Mouse (Mus musculus): ENCODE measurements around the gene Slc17a3. TPM values are rescaled to one million over a fixed set of nuclear protein-coding genes. Genes with fewer than 3 reads are reported as not detected.

The Slc17a3 gene
- polyA plus RNA-seq, 1 experiment: not detected

DNA sequence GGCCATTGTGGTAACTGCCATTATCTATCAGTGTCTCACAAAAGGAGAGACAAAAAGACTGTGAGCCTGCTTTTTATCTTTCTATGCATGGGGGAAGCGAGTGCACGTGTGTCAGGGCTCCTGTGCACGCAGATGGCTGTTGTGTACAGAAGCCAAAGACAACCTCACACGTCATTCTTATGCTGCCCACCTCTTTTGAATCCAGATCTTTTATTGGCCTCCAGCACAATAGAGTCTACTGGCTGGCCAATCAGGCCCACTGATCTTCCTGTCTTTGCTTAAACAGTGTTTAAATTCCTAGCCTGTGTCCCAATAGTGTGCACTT, 54.0 kb downstream of the Slc17a3 start:
- no peaks in the 10 kb centered on the region for H3K36me3 ChIP-seq (replicated peaks; ENCODE audit: low read length)
- H3K4me1 ChIP-seq: peaks cover 20% of the 10 kb centered on the region
- H3K4me3 ChIP-seq (replicated peaks): no peak overlapping the region
- no peaks in the 10 kb centered on the region for H3K9me3 ChIP-seq
- H3K27me3 ChIP-seq (replicated peaks): no peaks in the 10 kb centered on the region
- TF ChIP-seq GATA1 (IDR thresholded peaks at IDR 0.05; ENCODE audit: borderline replicate concordance, low read length): no peak
- TF ChIP-seq FLI1 (IDR thresholded peaks at IDR 0.05; ENCODE audit: low read length): no peak

DNA sequence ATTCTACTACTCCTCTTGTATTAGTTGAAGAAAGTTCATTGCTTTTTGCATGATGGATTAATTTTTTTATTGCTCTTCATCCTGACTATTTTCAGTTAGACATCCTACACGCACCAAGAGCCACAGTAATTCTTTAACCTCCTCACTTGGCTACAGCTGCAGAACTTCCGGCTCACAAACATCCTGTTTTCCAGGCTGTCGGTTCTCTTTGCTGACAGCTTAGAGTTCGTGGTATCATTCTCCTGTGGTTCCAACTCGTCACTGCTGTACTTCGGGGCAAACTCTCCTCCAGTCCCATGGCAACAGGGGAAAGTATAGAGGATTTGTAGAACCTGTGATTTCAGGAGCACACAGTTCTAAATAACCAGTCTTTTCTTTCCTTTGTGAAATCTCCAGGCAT, 59.0 kb downstream of the Slc17a3 start:
- H3K36me3 ChIP-seq (replicated peaks; ENCODE audit: low read length): no peaks in the 10 kb centered on the region
- H3K9me3 ChIP-seq: no peaks in the 10 kb centered on the region
- no peak for TF ChIP-seq FLI1 (IDR thresholded peaks at IDR 0.05; ENCODE audit: low read length)
- TF ChIP-seq GATA1 (IDR thresholded peaks at IDR 0.05; ENCODE audit: borderline replicate concordance, low read length): no peak
- H3K27me3 ChIP-seq (replicated peaks): peaks cover 2% of the 10 kb centered on the region
- H3K4me1 ChIP-seq: peaks cover 21% of the 10 kb centered on the region
- H3K4me3 ChIP-seq (replicated peaks): no peak overlapping the region

DNA sequence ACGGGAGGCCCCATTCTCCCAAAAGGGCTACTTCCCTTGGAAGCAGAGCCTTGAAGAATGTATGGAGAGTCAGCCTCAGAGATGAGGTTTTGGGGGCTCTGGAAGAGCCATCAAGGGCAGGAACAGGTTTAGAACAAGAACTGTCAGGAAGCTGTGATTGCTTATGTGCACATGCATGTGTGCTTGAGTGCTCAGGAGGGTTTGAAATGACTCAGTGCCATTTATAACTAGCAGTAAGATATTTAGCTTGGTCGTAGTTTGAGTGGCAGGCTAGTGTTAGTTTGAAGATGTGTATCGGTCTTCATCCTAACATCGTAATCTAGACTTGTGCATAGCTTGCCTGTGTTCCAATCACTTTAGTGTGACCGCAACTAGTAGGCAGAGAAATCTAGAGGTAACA, 67.7 kb downstream of the Slc17a3 start:
- Histone ChIP-seq H3K9me3 (no peaks in the 10 kb centered on the region), H3K27me3 (replicated peaks) (no peaks in the 10 kb centered on the region), H3K4me1 (peaks cover 35% of the 10 kb centered on the region), H3K4me3 (replicated peaks) (no peak overlapping the region), H3K36me3 (replicated peaks; ENCODE audit: low read length) (no peaks in the 10 kb centered on the region)
- TF ChIP-seq FLI1 (IDR thresholded peaks at IDR 0.05; ENCODE audit: low read length) (no peak), GATA1 (IDR thresholded peaks at IDR 0.05; ENCODE audit: borderline replicate concordance, low read length) (no peak)

DNA sequence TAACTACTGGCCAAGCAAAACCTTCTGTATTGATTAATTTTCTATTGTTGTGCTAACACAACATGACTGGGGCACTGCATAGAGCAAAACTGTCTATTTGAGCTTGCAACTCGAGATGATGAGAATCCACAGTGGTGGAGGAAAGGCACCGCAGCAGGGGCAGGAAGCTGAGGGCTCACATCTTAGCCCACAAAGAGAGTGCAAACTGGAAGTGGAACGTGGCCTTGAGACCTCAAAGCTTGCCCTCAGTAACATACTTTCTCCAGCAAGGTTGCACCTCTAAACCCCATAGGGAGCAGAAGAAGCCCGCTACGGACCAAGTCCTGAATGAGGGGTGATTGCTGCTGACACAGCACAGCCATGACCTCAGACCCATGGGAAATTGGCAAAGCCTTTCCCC, 70.9 kb downstream of the Slc17a3 start:
- TF ChIP-seq GATA1 (IDR thresholded peaks at IDR 0.05; ENCODE audit: borderline replicate concordance, low read length) (no peak), FLI1 (IDR thresholded peaks at IDR 0.05; ENCODE audit: low read length) (no peak)
- no peaks in the 10 kb centered on the region for H3K27me3 ChIP-seq (replicated peaks)

More for the DNA sequence above, 70.9 kb downstream of the Slc17a3 start:
- peaks cover 61% of the 10 kb centered on the region for H3K4me1 ChIP-seq
- H3K9me3 ChIP-seq: no peaks in the 10 kb centered on the region
- no peaks in the 10 kb centered on the region for H3K36me3 ChIP-seq (replicated peaks; ENCODE audit: low read length)
- no peak overlapping the region for H3K4me3 ChIP-seq (replicated peaks)

Other genes starting within 250 kb of the Slc17a3 start
- 1.1 and 1.9 TPM in 2 replicates for gene Hist1h2be, start 218.3 kb upstream of the Slc17a3 start, polyA plus RNA-seq (2012; ENCODE audit: insufficient read depth, low replicate concordance)
- gene Hist1h1e, start 216.9 kb upstream of the Slc17a3 start, polyA plus RNA-seq (2012; ENCODE audit: insufficient read depth, low replicate concordance): 4.7 and 22.2 TPM in 2 replicates
- 3.6 and 4.7 TPM in 2 replicates for gene Hist1h2ac, start 155.5 kb upstream of the Slc17a3 start, polyA plus RNA-seq (2012; ENCODE audit: insufficient read depth, low replicate concordance)
- gene Hist1h2bc, start 155.2 kb upstream of the Slc17a3 start, polyA plus RNA-seq (2012; ENCODE audit: insufficient read depth, low replicate concordance): 148 and 151 TPM in 2 replicates
- not detected in 2 replicates for gene Hist1h1t, start 143.6 kb upstream of the Slc17a3 start, polyA plus RNA-seq (2012; ENCODE audit: insufficient read depth, low replicate concordance)
- gene Hist1h4c, start 141.0 kb upstream of the Slc17a3 start, polyA plus RNA-seq (2012; ENCODE audit: insufficient read depth, low replicate concordance): 4.0 and 19.8 TPM in 2 replicates
- gene Hfe, start 128.6 kb upstream of the Slc17a3 start, polyA plus RNA-seq (2012; ENCODE audit: insufficient read depth, low replicate concordance): 10.7 TPM in 1 of 2 replicates, not detected in the other
- 353 and 402 TPM in 2 replicates for gene Hist1h1c, start 100.6 kb upstream of the Slc17a3 start, polyA plus RNA-seq (2012; ENCODE audit: insufficient read depth, low replicate concordance)
- gene Hist1h3c, start 93.8 kb upstream of the Slc17a3 start, polyA plus RNA-seq (2012; ENCODE audit: insufficient read depth, low replicate concordance): 12.6 TPM in 1 of 2 replicates, not detected in the other
- gene Hist1h2bb, start 92.7 kb upstream of the Slc17a3 start, polyA plus RNA-seq (2012; ENCODE audit: insufficient read depth, low replicate concordance): 7.4 TPM in 1 of 2 replicates, not detected in the other
- 16.0 and 17.5 TPM in 2 replicates for gene Hist1h2ab, start 88.3 kb upstream of the Slc17a3 start, polyA plus RNA-seq (2012; ENCODE audit: insufficient read depth, low replicate concordance)
- gene Hist1h3b, start 87.2 kb upstream of the Slc17a3 start, polyA plus RNA-seq (2012; ENCODE audit: insufficient read depth, low replicate concordance): 9.9 and 14.5 TPM in 2 replicates
- 17.4 and 40.7 TPM in 2 replicates for gene Hist1h4b, start 82.4 kb upstream of the Slc17a3 start, polyA plus RNA-seq (2012; ENCODE audit: insufficient read depth, low replicate concordance)
- gene Hist1h4a, start 78.2 kb upstream of the Slc17a3 start, polyA plus RNA-seq (2012; ENCODE audit: insufficient read depth, low replicate concordance): 30.3 and 45.4 TPM in 2 replicates
- gene Hist1h3a, start 77.0 kb upstream of the Slc17a3 start, polyA plus RNA-seq (2012; ENCODE audit: insufficient read depth, low replicate concordance): 6.6 and 7.4 TPM in 2 replicates
- 3.3 and 3.5 TPM in 2 replicates for gene Hist1h1a, start 75.8 kb upstream of the Slc17a3 start, polyA plus RNA-seq (2012; ENCODE audit: insufficient read depth, low replicate concordance)
- gene Trim38, start 69.5 kb upstream of the Slc17a3 start, polyA plus RNA-seq (2012; ENCODE audit: insufficient read depth, low replicate concordance): not detected in 2 replicates
- not detected in 2 replicates for gene Slc17a2, start 32.4 kb upstream of the Slc17a3 start, polyA plus RNA-seq (2012; ENCODE audit: insufficient read depth, low replicate concordance)
- not detected in 2 replicates for gene Slc17a1, start 28.3 kb downstream of the Slc17a3 start, polyA plus RNA-seq (2012; ENCODE audit: insufficient read depth, low replicate concordance)
- gene Slc17a4, start 75.6 kb downstream of the Slc17a3 start, polyA plus RNA-seq (2012; ENCODE audit: insufficient read depth, low replicate concordance): not detected in 2 replicates
- not detected in 2 replicates for gene Hist1h2ba, start 94.7 kb downstream of the Slc17a3 start, polyA plus RNA-seq (2012; ENCODE audit: insufficient read depth, low replicate concordance)
- gene Hist1h2aa, start 95.0 kb downstream of the Slc17a3 start, polyA plus RNA-seq (2012; ENCODE audit: insufficient read depth, low replicate concordance): not detected in 2 replicates
- not detected in 2 replicates for gene Scgn, start 151.8 kb downstream of the Slc17a3 start, polyA plus RNA-seq (2012; ENCODE audit: insufficient read depth, low replicate concordance)